Mouse (Mus musculus) lung, postnatal 25 days (tissue): Measurements from ENCODE around the gene Top3b.
"Not testable (repeated sequence)": the region's sequence is repeated elsewhere in the genome, so short reads cannot be mapped to it uniquely, and the experiment has no call there.

Experiments used
- DNase-seq: peaks from one replicate; pipeline ENCODE4 v3.0.0; 2022; ENCODE audit warnings: low spot score

Gene Top3b

DNA sequence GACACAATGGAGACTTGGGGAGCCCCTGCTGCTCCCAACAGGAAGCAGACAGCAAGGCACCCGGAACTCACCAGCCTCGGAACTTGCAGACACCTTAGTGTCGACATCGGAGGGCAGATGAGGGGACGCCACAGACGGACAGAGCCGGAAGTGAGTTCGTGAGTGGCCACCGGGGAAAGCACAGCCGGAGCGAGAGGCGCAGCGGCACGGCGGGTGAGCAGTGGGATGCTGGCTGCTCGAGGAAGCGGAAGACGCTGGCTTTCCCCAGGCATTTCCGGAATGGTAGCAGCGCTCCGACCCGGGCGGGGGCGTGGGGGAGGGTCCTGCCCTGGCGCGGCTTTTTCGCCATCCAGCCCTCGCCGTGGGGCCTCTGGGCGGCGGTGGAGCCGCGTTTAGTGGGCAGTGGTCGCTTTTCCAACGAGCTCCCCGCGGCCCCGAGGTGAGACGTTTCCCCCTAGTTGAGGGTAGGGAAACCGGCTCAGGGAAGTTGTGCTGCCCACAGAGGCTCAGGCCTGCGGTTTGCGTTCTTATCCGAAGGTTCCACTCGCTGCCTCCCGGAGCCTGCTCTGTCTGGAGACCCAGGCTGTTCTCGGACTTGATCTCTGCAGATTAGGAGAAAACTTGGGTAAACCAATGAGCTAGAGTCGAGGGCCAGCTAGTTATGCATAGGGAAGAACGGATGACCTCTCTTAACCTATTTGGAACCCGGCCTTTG is at the start of gene Top3b, which contains the start of gene Vpreb1:
Gene Top3b, plus strand, starts transcription at position 120 of the 715 bp plus-strand sequence.
Gene Vpreb1, minus strand, starts transcription at position 227 of the 715 bp plus-strand sequence.
- peak; percentile 91 for DNase-seq

DNA sequence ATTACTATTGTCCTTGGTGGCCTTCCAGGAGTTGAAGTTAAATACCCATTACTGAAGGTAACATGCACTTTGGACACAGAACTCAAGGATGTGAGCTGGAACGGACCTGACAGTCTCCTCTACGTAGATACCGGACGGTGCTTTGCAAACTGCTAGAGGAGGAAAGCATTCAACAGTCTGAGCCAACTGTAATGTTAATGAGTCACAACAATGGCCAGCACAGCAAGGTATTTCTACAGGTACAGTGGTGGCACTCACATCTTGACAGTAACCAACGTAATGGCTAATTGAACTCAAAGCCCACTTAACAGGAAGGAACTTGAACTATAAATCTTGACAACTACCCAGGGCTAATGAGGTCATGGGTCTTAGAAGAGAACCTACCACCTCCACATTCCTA is 45.1 kb upstream of the Top3b start:
- DNase-seq = no peak

DNA sequence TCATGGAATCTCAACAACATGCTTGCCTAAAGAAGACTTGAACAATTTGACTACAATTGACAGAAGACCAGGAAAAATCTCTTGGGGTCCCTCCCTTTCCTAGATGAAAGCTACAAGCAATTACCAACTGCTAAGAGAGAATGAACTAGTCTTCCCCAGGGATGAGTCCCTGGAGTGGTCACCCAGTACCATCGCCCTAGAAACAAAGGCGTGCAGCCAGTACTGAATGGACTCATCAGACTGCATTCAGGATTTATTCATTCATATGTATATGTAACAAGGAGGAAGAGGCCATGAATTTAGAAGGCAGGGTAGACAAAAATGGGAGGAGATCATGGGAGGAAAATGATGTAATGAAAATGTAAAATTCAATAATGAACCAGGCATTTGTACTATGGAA is 44.3 kb upstream of the Top3b start:
- DNase-seq = no peak

DNA sequence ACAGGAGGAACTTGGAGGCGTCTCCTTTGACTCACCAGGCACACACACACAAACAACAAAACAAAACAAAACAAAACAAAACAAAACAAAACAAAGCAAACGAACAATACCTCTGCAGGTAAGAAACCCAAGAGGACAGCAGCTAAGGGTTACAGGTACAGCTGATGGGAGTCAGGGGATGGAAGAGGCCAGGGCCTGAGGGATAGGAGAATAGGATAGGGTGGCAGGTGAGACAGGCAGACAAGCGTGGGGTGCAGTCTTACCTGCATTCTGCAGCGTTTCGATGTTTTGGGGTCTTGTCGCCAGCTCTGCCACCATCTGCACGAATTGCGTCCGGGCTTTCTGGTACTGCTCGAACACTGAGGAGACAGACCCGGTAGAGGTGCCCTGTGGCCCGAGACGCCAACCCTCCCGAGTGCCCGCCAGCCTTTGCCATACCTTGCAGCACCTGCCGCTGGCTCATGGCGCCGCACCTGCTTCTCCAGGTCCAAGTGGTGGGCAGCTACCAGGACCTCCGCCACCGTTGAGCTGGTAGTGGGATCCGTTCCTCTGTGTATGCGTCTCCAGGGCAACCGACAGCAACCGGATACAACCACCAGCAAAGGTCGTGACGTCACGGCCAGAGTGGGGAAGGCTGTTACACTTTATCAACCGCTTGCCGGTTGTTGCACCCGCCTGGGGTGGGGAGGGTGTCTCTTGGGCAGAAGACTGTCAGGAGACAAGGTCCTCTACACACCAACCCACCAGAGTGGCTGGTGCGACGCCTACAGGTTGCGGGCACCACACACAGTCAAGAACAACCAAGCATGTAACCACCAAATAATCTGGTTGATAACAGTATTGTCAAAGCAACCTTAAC is 41.5 kb upstream of the Top3b start, which contains the start of gene Spag6l:
Gene Spag6l, minus strand, starts transcription at position 700 of the 859 bp plus-strand sequence.
- peak; percentile 46 for DNase-seq

DNA sequence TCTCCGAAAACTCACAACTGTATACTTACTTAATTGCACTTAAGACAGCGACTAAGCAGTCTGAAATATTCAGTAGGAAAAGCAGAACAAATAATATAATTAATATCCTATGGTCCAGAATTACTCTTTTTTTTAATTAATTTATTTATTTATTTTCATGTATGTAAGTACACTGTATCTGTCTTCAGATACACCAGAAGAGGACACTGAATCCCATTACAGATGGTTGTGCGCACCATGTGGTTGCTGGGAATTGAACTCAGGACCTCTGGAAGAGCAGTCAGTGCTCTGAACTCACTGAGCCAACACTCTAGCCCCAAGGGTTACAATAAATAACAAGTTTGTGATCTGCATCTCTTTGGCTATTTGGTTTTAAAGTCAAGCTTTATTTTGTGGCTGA is 40.9 kb upstream of the Top3b start:
- no peak for DNase-seq

DNA sequence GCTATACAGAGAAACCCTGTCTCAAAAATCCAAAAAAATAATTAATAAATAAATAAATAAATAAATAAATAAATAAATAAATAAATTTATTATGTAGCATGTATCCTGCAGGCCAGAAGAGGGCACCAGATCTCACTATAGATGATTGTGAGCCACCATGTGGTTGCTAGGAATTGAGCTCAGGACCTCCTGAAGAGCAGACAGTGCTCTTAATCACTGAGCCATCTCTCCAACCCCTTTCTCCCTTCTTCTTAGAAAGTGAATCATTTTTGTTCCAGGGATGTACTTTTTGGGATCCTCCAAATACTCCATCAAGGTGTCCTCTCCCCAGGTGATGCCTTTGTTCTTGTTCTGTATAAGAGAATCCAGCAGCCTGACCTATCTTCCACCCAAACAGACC is 21.3 kb upstream of the Top3b start:
- no peak for DNase-seq

DNA sequence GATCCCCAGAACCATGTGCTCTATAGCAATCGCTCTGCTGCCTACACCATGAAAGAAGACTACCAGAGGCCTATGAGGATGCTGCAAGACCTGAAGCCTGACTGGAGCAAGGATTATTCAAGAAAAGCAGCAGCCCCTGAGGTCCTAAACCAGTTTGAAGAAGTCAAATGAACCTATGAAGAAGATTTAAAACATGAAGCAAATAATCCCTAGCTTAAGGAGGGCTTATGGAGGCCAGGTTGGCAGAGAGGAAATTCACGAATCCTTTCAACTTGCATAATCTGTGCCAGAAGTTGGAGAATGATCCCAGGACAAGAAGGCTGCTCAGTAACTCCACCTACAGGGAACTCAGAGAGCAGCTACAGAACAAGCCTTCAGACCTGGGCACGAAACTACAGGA is 18.1 kb upstream of the Top3b start:
- no peak for DNase-seq

DNA sequence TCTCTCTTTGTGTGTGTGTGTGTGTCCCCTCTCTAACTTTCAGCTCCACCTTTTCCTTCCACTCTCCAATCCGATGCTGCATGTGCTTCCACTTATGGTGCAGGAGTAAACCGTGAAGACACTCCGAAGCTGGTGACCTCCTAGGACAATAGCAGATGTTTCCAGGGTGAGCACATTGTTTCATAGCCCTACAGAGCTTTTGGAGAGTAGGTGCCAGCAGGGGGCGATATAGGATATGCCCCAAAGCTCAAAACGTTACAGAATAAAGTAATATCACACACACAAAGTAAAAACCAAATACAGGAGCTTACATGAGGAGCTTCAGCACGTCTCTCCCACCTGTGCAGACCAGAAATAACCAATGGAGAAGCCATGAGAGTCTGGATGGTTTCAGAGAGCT is 15.7 kb upstream of the Top3b start:
- DNase-seq = peak; percentile 70

DNA sequence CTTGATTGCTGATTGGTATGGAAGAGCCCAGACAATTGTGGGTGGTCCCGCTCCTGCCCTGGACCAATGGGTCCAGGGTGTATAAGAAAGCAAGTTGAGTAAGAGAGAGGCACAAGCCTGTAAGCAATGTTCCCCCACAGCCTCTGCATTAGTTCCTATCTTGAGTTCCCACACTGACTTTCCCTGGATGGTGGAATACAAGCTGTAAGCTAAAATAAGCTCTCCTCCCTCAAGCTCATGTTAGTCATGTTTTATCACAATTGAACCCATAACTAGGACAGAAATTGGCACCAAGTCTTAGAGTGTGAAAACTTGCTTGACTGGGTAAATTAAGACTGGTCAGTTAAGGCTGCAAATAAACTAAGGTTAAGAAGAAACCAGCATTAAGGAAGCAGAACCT is 15.0 kb upstream of the Top3b start:
- no peak for DNase-seq

DNA sequence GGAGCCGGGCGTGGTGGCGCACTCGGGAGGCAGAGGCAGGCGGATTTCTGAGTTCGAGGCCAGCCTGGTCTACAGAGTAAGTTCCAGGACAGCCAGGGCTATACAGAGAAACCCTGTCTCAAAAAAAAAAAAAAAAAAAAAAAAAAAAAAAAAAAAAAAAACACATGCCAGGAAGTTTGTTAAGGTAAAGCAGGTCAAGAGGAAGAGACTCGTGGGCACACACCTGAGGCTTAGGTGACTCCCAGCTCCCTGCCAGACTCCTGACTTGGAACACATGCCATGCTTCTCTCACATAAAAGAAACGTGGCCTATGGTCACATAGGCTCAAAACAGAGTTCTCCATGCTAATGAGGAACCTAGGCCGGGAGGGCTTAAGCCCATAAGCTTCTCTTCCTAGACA is 14.5 kb upstream of the Top3b start:
- not testable (repeated sequence) for DNase-seq

DNA sequence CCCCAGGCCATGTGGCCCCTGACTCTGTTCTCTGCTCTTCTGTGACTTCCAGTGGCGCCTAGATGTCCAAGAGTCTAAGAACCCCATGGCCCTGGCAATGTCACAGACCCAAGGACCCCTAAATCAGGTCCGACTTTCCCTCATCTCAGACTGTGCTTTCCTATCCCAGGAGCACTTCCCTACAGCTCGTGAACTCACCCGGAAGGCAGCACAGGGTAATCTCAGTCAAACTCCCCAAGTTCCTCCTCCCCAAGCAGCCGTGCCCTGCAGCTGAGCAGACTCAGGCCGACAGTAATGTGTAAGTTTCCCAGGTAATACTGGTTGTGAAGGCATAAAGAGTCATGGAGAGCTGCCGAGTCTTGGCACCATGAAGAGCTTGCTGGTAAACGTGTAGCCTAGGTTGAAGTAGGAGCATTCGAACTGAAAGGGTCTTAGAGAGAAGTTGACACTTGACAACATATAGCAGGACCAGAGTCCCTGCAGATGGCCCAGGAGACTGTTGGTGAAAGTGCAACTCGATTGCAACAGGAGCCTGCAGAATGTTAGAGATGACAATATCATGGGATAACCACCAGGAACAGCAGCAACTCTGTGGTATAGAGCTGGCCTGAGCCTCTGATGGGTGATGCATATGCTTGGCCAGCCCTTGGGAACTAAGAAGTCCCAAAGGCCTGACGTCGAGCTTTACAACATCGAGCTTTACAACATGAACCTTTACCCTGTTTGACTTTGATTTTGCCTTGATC is 13.6 kb upstream of the Top3b start:
- DNase-seq = no peak

DNA sequence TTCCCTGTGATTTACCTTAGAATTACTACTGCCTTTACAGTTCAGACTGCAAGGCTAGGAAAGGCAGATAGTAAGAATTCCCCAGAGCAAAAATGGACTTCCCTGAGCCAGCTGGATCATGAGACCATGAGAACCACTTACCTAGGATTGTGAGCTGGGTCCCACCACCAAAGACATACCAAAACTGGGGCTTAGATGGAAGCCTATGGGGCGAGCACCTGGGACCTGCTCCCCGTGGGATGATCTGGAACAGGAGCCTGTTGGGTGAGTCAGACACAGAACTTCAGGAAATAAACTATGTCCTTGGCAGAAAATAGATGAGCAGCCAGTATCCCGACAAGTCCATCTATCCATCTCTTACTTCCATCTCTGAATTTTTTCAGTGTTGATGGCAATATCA is 8.2 kb upstream of the Top3b start:
- no peak for DNase-seq

DNA sequence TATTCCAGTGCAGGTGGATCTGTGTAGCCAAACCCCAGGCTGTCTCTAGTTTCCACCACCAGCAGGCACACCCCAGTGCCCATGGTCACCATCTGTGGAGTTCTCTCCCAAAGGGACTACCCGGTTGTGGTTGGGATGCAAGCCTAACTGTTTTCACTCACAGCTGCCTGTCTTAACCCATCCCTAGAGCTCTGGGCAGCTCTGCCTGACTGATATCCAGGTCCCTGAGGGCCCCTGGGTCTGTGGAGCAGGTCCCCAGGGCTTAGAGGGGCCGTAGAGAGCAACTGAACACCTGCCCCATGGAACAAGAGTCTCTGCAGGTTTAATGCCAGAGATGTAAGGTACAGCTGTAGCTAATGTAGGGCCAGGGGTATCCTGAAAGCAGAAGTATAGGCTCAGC is 6.6 kb upstream of the Top3b start, which contains the start of gene Igll1:
Gene Igll1, minus strand, starts transcription at position 8 of the 400 bp plus-strand sequence.
- DNase-seq = no peak

DNA sequence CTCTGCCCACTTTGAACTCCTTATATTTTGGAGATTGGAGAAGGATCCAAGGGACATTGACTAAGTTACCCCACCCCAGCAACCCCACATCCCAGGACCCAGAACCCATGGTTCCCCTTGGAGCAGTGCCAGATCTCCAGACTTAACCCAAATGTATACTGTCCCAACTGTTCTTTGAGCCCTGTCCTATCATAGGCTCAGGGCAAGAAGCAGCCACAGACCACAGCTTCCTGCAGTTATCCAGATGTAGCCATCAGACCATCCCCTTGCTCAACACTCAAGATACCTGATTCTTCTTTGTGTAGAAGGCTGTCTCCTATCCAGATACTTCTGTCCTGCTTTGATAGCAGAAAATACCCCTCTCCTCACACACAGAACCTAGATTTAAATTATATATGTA is 5.3 kb upstream of the Top3b start:
- no peak for DNase-seq

DNA sequence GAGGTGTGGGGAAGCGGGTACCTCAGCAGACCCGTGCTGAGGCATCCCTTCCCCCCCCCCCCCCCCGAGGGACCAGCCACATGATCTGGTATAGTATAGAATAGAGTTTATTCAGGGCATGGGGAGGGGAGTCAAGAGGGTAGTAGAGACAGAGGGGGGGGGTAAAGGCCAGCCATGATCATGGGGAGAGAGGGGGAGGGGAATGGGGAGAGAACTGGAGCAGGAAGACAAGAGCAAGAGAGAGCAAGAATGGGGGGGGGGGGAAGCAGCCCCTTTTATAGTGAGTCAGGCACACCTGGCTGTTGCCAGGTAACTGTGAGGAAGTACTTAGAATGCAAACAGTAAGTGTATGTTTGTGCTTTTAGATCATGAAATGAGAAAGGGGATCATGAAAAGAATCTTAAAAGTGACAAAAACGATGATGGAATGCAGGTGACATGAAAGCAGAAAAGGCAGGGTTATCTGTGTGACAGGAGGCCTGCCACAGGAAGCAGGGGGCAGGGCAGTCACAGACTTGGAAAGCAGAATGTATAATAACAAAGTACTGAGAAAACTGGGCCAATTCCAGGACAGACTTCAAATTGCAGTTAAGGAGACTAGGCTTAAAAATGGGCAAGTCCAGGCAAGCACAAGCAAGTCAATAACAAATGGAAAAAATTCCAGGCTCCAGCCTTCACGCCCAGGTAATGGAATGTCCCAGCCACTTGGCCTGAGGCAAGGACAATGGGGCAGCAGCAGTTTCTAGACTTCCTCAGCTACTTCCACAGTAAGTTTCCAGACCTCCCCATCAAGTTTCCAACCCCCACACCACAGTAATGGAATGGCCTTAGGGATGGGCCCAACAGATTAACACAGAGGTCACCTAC is 4.6 kb upstream of the Top3b start:
- peak; percentile 71 for DNase-seq

DNA sequence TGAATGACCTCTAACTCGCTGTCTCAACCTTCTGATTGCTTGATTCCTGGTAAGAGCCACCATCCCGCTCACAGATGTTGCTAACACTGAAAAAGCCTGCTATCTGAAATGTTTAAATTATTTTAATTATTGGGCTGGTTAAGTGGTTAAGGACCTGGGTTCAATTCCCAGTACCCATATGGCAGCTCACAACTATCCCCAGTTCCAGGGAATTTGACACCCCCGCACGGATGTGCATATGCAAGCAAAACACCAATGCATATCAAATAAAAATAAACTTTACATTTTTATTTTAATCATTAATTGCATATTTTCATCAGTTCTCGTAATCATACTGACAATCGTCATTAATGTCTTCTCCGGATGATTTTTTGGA is 307 bp upstream of the Top3b start:
- DNase-seq = no peak

DNA sequence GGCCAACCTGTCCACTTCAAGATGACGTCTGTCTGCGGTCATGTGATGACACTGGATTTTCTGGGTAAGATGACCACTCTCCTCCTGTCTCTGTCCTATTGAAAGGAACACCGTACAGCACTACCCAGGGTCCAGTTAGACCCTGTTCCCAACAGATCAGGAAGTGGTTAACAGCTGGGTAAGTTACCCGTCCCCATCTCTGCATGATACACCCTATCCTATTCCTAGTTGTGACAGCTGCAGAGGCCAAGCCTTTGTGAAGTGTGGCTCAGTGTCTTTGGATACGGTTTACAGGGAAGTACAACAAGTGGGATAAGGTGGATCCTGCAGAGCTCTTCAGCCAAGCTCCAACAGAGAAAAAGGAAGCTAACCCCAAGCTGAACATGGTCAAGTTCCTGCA is 8.5 kb downstream of the Top3b start:
- DNase-seq = no peak

DNA sequence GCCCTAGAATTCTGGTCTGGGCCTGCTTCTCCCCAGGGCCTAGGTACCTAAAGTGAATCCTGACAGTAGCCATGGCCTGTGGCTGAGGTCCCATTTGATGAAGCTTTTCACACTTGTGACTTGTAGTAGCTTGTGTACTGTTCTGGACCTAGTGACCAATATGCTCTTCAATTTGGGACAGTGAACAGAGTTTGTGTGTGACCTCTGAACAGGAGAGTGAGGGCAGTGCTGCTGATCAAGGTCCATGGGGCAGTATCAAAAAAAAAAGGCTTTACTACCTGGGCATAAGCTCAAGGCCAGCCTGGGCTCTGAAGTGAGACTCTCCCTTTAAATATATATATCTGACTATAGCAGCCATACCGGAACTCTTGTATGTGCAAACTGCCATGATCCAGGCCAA is 17.8 kb downstream of the Top3b start:
- DNase-seq = no peak

DNA sequence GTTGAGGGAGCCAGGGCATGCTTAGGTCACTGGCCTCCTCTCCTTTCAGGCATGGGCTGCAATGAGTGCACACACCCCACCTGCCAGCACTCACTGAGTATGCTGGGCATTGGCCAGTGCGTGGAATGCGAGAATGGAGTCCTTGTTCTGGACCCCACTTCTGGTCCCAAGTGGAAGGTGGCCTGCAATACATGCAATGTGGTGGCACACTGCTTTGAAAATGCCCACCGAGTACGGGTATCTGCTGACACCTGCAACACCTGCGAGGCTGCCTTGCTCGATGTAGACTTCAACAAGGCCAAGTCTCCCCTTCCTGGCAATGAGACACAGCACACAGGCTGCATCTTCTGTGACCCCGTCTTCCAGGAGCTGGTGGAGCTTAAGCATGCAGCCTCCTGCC is 21.8 kb downstream of the Top3b start:
- no peak for DNase-seq

DNA sequence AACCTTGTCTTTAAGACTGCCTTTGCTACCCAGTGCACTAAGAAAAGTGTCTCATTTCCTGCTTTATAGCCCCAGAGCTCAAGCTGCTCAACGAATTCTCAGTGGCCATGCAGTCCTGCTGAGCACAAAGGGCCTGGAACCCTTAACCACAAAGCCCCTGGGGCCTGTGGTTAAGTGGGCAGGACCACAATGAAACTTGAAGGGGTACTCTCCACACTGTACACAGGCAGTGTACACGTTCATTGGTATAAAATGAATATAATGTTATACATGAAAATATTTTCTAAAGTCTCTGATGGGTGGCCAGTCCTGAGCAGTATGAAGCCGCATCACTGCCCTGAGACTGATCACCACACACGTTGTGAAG is 25.5 kb downstream of the Top3b start:
- no peak for DNase-seq

DNA sequence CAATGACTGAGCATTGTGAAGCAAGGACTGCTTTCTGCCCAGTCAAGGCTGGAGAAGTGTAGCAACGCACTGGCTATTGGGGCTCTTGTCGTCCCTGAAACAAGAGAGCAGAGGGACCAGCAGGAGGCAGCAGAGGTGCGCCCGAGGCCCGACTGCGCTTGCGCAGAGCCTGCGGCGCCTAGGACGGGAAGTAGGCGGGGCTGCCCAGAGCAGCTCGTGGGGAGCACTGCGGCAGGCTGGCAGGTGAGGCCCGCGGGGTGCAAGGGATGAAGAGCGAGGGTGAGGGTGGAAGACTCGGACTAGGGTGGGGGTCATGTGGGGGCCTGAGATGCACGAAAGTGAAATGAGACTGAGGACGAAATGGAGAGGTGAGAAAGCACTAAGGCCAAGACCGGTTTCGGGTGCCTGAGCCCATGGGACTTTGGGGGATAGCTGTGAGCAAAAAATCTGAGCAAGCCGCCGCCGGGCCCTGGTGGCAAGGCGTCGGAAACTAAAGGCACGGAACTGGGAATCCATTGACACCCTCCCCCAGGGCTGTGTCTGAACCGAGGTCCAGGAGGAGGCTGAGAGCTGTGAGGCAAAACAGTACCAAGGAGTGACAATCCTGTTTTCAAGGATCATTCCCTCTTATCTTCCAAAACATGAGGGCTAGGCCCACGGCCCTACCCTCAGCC is 26.0 kb downstream of the Top3b start, which contains the start of gene Ppm1f:
Gene Ppm1f, plus strand, starts transcription at position 88 of the 674 bp plus-strand sequence.
- peak; percentile 96 for DNase-seq
